Mouse (Mus musculus): Measurements from ENCODE around the gene Ubl7.

DNA sequence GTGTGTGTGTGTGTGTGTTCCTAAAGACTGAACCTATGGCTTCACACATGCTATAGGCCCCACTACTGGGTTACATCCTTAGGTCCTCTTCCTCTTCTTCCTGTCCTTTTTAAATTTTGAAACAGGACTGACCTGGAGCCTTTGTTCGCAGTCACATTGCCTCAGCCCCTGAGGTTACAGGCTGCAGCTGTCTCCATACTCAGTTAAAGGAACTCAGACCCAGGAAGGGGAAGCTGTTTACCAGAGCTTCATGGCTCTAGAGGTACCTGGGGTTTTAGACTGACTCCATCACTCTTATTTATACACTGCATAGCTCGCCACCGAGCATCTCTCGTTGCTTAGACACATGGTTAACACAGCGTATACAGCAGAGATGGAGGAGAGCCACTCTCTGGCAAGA, 60.6 kb downstream of the Ubl7 start:
- TF ChIP-seq GATA1 (IDR thresholded peaks at IDR 0.05; ENCODE audit: low read length) (no peak), TAL1 (IDR thresholded peaks at IDR 0.05; ENCODE audit: low read length) (no peak)
